ENCODE assay signal across 26 mouse cellular contexts in genomic region chr17:57245311-57245929, GRCm38 (mm10). TPM values are rescaled to one million over a fixed set of nuclear protein-coding genes. Genes with fewer than 3 reads are reported as not detected.
DNase-seq lines count a peak whose midpoint lies in the region; ATAC-seq lines count a peak whose summit lies in the region.
"Had no signal": no experiment of that assay in that cellular context is flagged by ENCODE, and none has a peak within 500 bp of the region (broad histone marks: within the 10 kb centered on the region; RNA-seq: fewer than 3 reads in every experiment).

No protein-coding gene starts in this region.

- H3K27ac ChIP-seq in limb, embryonic 13.5 days, result no peak overlapping the region
- no peak overlapping the region for H3K27ac ChIP-seq in limb, embryonic 10.5 days
- H3K27ac ChIP-seq in neural tube, embryonic 11.5 days (ENCODE audit: low read depth, low read length), result no peak overlapping the region
- H3K27ac ChIP-seq: embryonic facial prominence, embryonic 12.5 days; forebrain, embryonic 15.5 days; hindbrain, embryonic 12.5 days; hindbrain, postnatal 0 days had no signal

- intact Hi-C loops in gastrocnemius, postnatal 14 days (cut with DNase I; ENCODE audit: low total_unique reads), result no loop called here

- 90% methylated on average over 10 of the region's 10 CpGs for WGBS in limb, embryonic 13.5 days
- 86% methylated on average over 10 of the region's 10 CpGs for WGBS in limb, embryonic 10.5 days
- 86% methylated on average over 10 of the region's 10 CpGs for WGBS in neural tube, embryonic 11.5 days

- H3K4me2 ChIP-seq in limb, embryonic 13.5 days (replicated peaks), result peak overlapping the region; percentile 84; the same call in 1 of the 2 replicates
- no peak overlapping the region for H3K4me2 ChIP-seq in neural tube, embryonic 11.5 days (ENCODE audit: low read depth)
- H3K4me2 ChIP-seq: forebrain, embryonic 15.5 days; heart, embryonic 11.5 days; hindbrain, embryonic 12.5 days had no signal

- H3K36me3 ChIP-seq in limb, embryonic 13.5 days, result peaks cover 33% of the 10 kb centered on the region
- H3K36me3 ChIP-seq in limb, embryonic 10.5 days, result peaks cover 35% of the 10 kb centered on the region
- H3K36me3 ChIP-seq in neural tube, embryonic 11.5 days (ENCODE audit: control insufficient read depth, insufficient read depth, low read length), result no peaks in the 10 kb centered on the region

- H3K27me3 ChIP-seq in limb, embryonic 13.5 days, result no peaks in the 10 kb centered on the region
- no peaks in the 10 kb centered on the region for H3K27me3 ChIP-seq in limb, embryonic 10.5 days (ENCODE audit: low read depth, poor library complexity, severe bottlenecking)
- no peaks in the 10 kb centered on the region for H3K27me3 ChIP-seq in neural tube, embryonic 11.5 days (ENCODE audit: control insufficient read depth, insufficient read depth, low read length)
- H3K27me3 ChIP-seq: embryonic facial prominence, embryonic 12.5 days; forebrain, embryonic 15.5 days; hindbrain, embryonic 12.5 days had no signal

- H3K4me3 ChIP-seq in limb, embryonic 13.5 days, result 0 out of 2 replicates have a peak overlapping the region, but pooled peaks have one; percentile 81
- H3K4me3 ChIP-seq in limb, embryonic 10.5 days, result no peak overlapping the region
- H3K4me3 ChIP-seq in neural tube, embryonic 11.5 days (ENCODE audit: low read depth, low read length), result no peak overlapping the region
- H3K4me3 ChIP-seq: embryonic facial prominence, embryonic 12.5 days; forebrain, embryonic 15.5 days; hindbrain, embryonic 12.5 days had no signal

- no peaks in the 10 kb centered on the region for H3K9me3 ChIP-seq in limb, embryonic 13.5 days
- no peaks in the 10 kb centered on the region for H3K9me3 ChIP-seq in limb, embryonic 10.5 days (replicated peaks)
- no peaks in the 10 kb centered on the region for H3K9me3 ChIP-seq in neural tube, embryonic 11.5 days (ENCODE audit: control insufficient read depth, low read length)
- H3K9me3 ChIP-seq: forebrain, embryonic 15.5 days; G1E; hindbrain, embryonic 12.5 days had no signal

- peak; percentile 53 for DNase-seq in cerebellum, adult 11-12 months
- no peak for DNase-seq in cerebellum, postnatal 25 days
- DNase-seq in gastrocnemius, postnatal 14 days, result peak; percentile 2
- no peak for DNase-seq in gastrocnemius, postnatal 4 days (ENCODE audit: low spot score in 2 of 2)
- DNase-seq in limb, embryonic 10.5 days (ENCODE audit: low spot score), result no peak
- DNase-seq in neural tube, embryonic 11.5 days (ENCODE audit: low spot score), result peak; percentile 1
- no peak for DNase-seq in neural tube, embryonic 10.5 days (ENCODE audit: extremely low spot score, low spot score)
- DNase-seq: adrenal gland, adult 8-10 months; adrenal gland, postnatal 36 days; B cell, adult 2 months; cerebellum, postnatal 10 days; gastrocnemius, postnatal 25 days; heart, adult 18-20 months; heart, postnatal 36 days; kidney, adult 11 months had no signal

- no peak for ATAC-seq in limb, embryonic 13.5 days (ENCODE audit: low FRiP score, low read depth)
- no peak for ATAC-seq in neural tube, embryonic 11.5 days (ENCODE audit: insufficient read depth, low FRiP score, low TSS enrichment)
- ATAC-seq: CD4-positive, CD25-positive, alpha-beta regulatory T cell, adult 4 months; forebrain, embryonic 15.5 days; hindbrain, postnatal 0 days had no signal

- peaks cover 19% of the 10 kb centered on the region for H3K4me1 ChIP-seq in limb, embryonic 13.5 days
- H3K4me1 ChIP-seq in limb, embryonic 10.5 days, result peaks cover 23% of the 10 kb centered on the region
- peaks cover 2% of the 10 kb centered on the region for H3K4me1 ChIP-seq in neural tube, embryonic 11.5 days (ENCODE audit: control insufficient read depth, insufficient read depth, low read length)

- H3K9ac ChIP-seq in limb, embryonic 13.5 days, result no peak overlapping the region
- no peak overlapping the region for H3K9ac ChIP-seq in neural tube, embryonic 11.5 days (ENCODE audit: low read length)
- H3K9ac ChIP-seq: embryonic facial prominence, embryonic 12.5 days; forebrain, embryonic 15.5 days; hindbrain, embryonic 12.5 days had no signal

RNA-seq across cellular contexts. Expression of gene Gpr108, which starts 2.8 kb away (rescaled TPM):
- 10 to 100 TPM; 21.8 to 24.6 TPM for total RNA-seq in gastrocnemius, postnatal 14 days (2021)
- total RNA-seq in gastrocnemius, postnatal 4 days (2021), result 10 to 100 TPM; 24.8 to 25.6 TPM
- polyA plus RNA-seq in limb, embryonic 13.5 days (2015; fragmentation: Nextera tagmentation; extraction: Ambion mirVana), result 34.5 and 36.5 TPM in 2 replicates
- polyA plus RNA-seq in limb, embryonic 10.5 days (2016; fragmentation: Nextera tagmentation; extraction: Ambion mirVana), result 24.7 and 26.7 TPM in 2 replicates
- 24.2 and 29.1 TPM in 2 replicates for polyA plus RNA-seq in neural tube, embryonic 11.5 days (2014; fragmentation: Nextera tagmentation; extraction: Ambion mirVana)

RNA-seq across cellular contexts. Expression of gene Trip10, which starts 3.8 kb away (rescaled TPM):
- 10 to 100 TPM; 69.4 to 75.6 TPM for total RNA-seq in gastrocnemius, postnatal 14 days (2021)
- total RNA-seq in gastrocnemius, postnatal 4 days (2021), result 10 to 100 TPM; 61.0 to 81.5 TPM
- polyA plus RNA-seq in limb, embryonic 13.5 days (2015; fragmentation: Nextera tagmentation; extraction: Ambion mirVana), result 28.8 and 38.1 TPM in 2 replicates
- polyA plus RNA-seq in limb, embryonic 10.5 days (2016; fragmentation: Nextera tagmentation; extraction: Ambion mirVana), result 34.7 and 42.9 TPM in 2 replicates
- polyA plus RNA-seq in neural tube, embryonic 11.5 days (2014; fragmentation: Nextera tagmentation; extraction: Ambion mirVana), result 21.3 and 21.7 TPM in 2 replicates

RNA-seq across cellular contexts. Expression of gene C3, which starts 17.5 kb away (rescaled TPM):
- total RNA-seq in gastrocnemius, postnatal 14 days (2021), result 1 to 10 TPM in 1 of 2 experiments, under 1 TPM in 1; 0.60 to 1.2 TPM
- total RNA-seq in gastrocnemius, postnatal 4 days (2021), result 10 to 100 TPM in 1 of 2 experiments, 1 to 10 TPM in 1; 5.3 to 19.8 TPM
- polyA plus RNA-seq in limb, embryonic 13.5 days (2015; fragmentation: Nextera tagmentation; extraction: Ambion mirVana), result 0.31 and 0.59 TPM in 2 replicates
- 0.03 and 0.15 TPM in 2 replicates for polyA plus RNA-seq in limb, embryonic 10.5 days (2016; fragmentation: Nextera tagmentation; extraction: Ambion mirVana)
- polyA plus RNA-seq in neural tube, embryonic 11.5 days (2014; fragmentation: Nextera tagmentation; extraction: Ambion mirVana), result 0.49 and 0.66 TPM in 2 replicates
- polyA plus RNA-seq: forebrain, embryonic 11.5 days had no signal

RNA-seq across cellular contexts. Expression of gene Vav1, which starts 33.5 kb away (rescaled TPM):
- total RNA-seq in gastrocnemius, postnatal 14 days (2021), result under 1 TPM; 0.66 to 0.93 TPM
- 1 to 10 TPM; 2.1 to 3.4 TPM for total RNA-seq in gastrocnemius, postnatal 4 days (2021)
- polyA plus RNA-seq in limb, embryonic 13.5 days (2015; fragmentation: Nextera tagmentation; extraction: Ambion mirVana), result 2.1 and 2.7 TPM in 2 replicates
- 1.1 and 1.3 TPM in 2 replicates for polyA plus RNA-seq in limb, embryonic 10.5 days (2016; fragmentation: Nextera tagmentation; extraction: Ambion mirVana)
- 1.9 and 2.5 TPM in 2 replicates for polyA plus RNA-seq in neural tube, embryonic 11.5 days (2014; fragmentation: Nextera tagmentation; extraction: Ambion mirVana)

RNA-seq across cellular contexts. Expression of gene Tnfsf14, which starts 51.4 kb away (rescaled TPM):
- total RNA-seq in gastrocnemius, postnatal 14 days (2021), result not detected
- total RNA-seq in gastrocnemius, postnatal 4 days (2021), result not detected
- 0.20 TPM in 1 of 2 replicates, not detected in the other for polyA plus RNA-seq in limb, embryonic 13.5 days (2015; fragmentation: Nextera tagmentation; extraction: Ambion mirVana)
- 0.15 TPM in 2 replicates for polyA plus RNA-seq in limb, embryonic 10.5 days (2016; fragmentation: Nextera tagmentation; extraction: Ambion mirVana)
- polyA plus RNA-seq in neural tube, embryonic 11.5 days (2014; fragmentation: Nextera tagmentation; extraction: Ambion mirVana), result 0.28 TPM in 1 of 2 replicates, not detected in the other
- total RNA-seq: gastrocnemius, postnatal 25 days; heart, postnatal 36 days; hindbrain, postnatal 0 days had no signal
- polyA plus RNA-seq: cortical plate, adult 2 months; forebrain, embryonic 15.5 days; hindbrain, embryonic 12.5 days; hindbrain, postnatal 0 days; intestine, embryonic 14.5 days had no signal

Comparison
In these comparisons a context has a peak if more than half of its experiments do, and no peak if none do; other contexts are left out.
1. DNase-seq: peak in cerebellum, adult 11-12 months (single experiment), gastrocnemius, postnatal 14 days (single experiment) and neural tube, embryonic 11.5 days (single experiment); none in cerebellum, postnatal 25 days (0 of 2), gastrocnemius, postnatal 4 days (0 of 2), limb, embryonic 10.5 days (single experiment) and neural tube, embryonic 10.5 days (single experiment).